Comparison of ENCODE assay signal across 8 mouse cellular contexts in the genomic region with DNA sequence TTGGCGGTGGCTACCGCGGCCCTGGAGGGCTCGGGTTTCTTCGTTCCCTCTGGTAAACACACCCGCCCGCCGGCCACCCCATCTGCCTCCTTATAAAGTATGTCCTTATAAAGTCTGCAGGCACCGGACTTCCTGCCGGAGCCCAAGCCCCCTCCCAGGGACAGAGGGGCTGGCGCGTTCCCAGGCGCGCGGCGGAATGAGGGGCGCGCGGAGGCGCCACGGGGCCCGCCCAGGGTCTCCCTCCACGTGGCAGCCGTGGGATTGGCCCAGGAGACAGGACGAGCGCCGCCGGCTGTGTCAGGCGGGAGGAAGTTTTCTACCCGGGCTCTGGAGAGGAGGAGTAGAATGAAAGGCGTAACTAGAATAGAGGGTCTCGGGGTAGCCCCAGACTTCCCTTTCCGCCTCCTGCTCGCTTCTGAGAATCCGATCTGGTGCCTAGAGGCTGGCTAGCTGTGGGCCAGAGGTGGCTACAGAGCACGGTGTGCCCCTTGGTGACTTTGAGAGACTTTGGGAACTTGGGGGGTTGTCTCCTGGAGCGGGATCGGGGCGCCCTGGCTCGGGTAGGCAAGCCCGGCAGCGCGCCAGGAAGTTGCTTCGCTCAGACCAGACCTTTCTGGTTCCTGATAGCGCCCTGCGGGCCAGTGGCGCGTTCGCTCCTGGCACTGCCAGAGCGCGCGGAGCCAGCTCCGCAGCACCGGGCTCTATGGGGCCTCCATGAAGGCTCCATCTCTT. TPM values are rescaled to one million over a fixed set of nuclear protein-coding genes. Genes with fewer than 3 reads are reported as not detected.
DNase-seq lines count a peak whose midpoint lies in the region; ATAC-seq lines count a peak whose summit lies in the region.

No protein-coding gene starts in this region.

- peak overlapping the region; percentile 46 for H3K9ac ChIP-seq in forebrain, embryonic 16.5 days (replicated peaks; ENCODE audit: low read depth, low read length)
- H3K9ac ChIP-seq in limb, embryonic 13.5 days: peak overlapping the region; percentile 81
- peak overlapping the region; percentile 65 for H3K9ac ChIP-seq in midbrain, embryonic 13.5 days (replicated peaks)
- H3K9ac ChIP-seq in stomach, embryonic 15.5 days: peak overlapping the region; percentile 84

- no peaks in the 10 kb centered on the region for H3K36me3 ChIP-seq in forebrain, embryonic 16.5 days (ENCODE audit: control insufficient read depth, insufficient read depth)
- H3K36me3 ChIP-seq in hindbrain, embryonic 10.5 days: peaks cover 15% of the 10 kb centered on the region
- peaks cover under 1% of the 10 kb centered on the region; the same call in 1 of the 2 replicates for H3K36me3 ChIP-seq in limb, embryonic 13.5 days
- no peaks in the 10 kb centered on the region for H3K36me3 ChIP-seq in midbrain, embryonic 13.5 days
- H3K36me3 ChIP-seq in stomach, embryonic 15.5 days: no peaks in the 10 kb centered on the region

- H3K27ac ChIP-seq in forebrain, embryonic 16.5 days (ENCODE audit: low read length): no peak overlapping the region
- H3K27ac ChIP-seq in hindbrain, embryonic 10.5 days: peak overlapping the region; percentile 95
- peak overlapping the region; percentile 90 for H3K27ac ChIP-seq in limb, embryonic 13.5 days
- no peak overlapping the region for H3K27ac ChIP-seq in midbrain, embryonic 13.5 days
- peak overlapping the region; percentile 91 for H3K27ac ChIP-seq in stomach, embryonic 15.5 days

- peaks cover 24% of the 10 kb centered on the region for H3K27me3 ChIP-seq in forebrain, embryonic 16.5 days (replicated peaks; ENCODE audit: control insufficient read depth, insufficient read depth, low read length)
- H3K27me3 ChIP-seq in hindbrain, embryonic 10.5 days (ENCODE audit: insufficient read depth, poor library complexity, severe bottlenecking): peaks cover 29% of the 10 kb centered on the region
- H3K27me3 ChIP-seq in limb, embryonic 13.5 days: peaks cover 11% of the 10 kb centered on the region
- H3K27me3 ChIP-seq in midbrain, embryonic 13.5 days: peaks cover 58% of the 10 kb centered on the region
- no peaks in the 10 kb centered on the region for H3K27me3 ChIP-seq in stomach, embryonic 15.5 days (replicated peaks)

- H3K4me3 ChIP-seq in forebrain, embryonic 16.5 days (replicated peaks; ENCODE audit: low read length): peak overlapping the region; percentile 49
- H3K4me3 ChIP-seq in hindbrain, embryonic 10.5 days: peak overlapping the region; percentile 78
- peak overlapping the region; percentile 73 for H3K4me3 ChIP-seq in limb, embryonic 13.5 days
- peak overlapping the region; percentile 49 for H3K4me3 ChIP-seq in midbrain, embryonic 13.5 days (replicated peaks)
- peak overlapping the region; percentile 70 for H3K4me3 ChIP-seq in stomach, embryonic 15.5 days (replicated peaks)

- H3K9me3 ChIP-seq in forebrain, embryonic 16.5 days (ENCODE audit: control insufficient read depth, low read length): no peaks in the 10 kb centered on the region
- H3K9me3 ChIP-seq in hindbrain, embryonic 10.5 days: no peaks in the 10 kb centered on the region
- no peaks in the 10 kb centered on the region for H3K9me3 ChIP-seq in limb, embryonic 13.5 days
- H3K9me3 ChIP-seq in midbrain, embryonic 13.5 days: no peaks in the 10 kb centered on the region
- H3K9me3 ChIP-seq in stomach, embryonic 15.5 days: no peaks in the 10 kb centered on the region

- WGBS in forebrain, embryonic 16.5 days: 0% methylated on average over 54 of the region's 54 CpGs
- under 1% methylated on average over 54 of the region's 54 CpGs for WGBS in hindbrain, embryonic 10.5 days
- under 1% methylated on average over 54 of the region's 54 CpGs for WGBS in limb, embryonic 13.5 days
- under 1% methylated on average over 54 of the region's 54 CpGs for WGBS in midbrain, embryonic 13.5 days
- WGBS in stomach, embryonic 15.5 days: under 1% methylated on average over 54 of the region's 54 CpGs

- H3K4me2 ChIP-seq in forebrain, embryonic 16.5 days (ENCODE audit: low read length): peak overlapping the region; percentile 83
- H3K4me2 ChIP-seq in limb, embryonic 13.5 days (replicated peaks): peak overlapping the region; percentile 95
- peak overlapping the region; percentile 91 for H3K4me2 ChIP-seq in midbrain, embryonic 13.5 days (replicated peaks)
- H3K4me2 ChIP-seq in stomach, embryonic 15.5 days: peak overlapping the region; percentile 90

- peak; percentile 91 for ATAC-seq in forebrain, embryonic 16.5 days
- ATAC-seq in limb, embryonic 13.5 days (ENCODE audit: low FRiP score, low read depth): peak; percentile 92
- peak; percentile 91 for ATAC-seq in midbrain, embryonic 13.5 days
- peak; percentile 78 for ATAC-seq in stomach, embryonic 15.5 days (ENCODE audit: insufficient read depth, low FRiP score, low read depth)

- peaks cover 16% of the 10 kb centered on the region for H3K4me1 ChIP-seq in forebrain, embryonic 16.5 days (replicated peaks; ENCODE audit: control insufficient read depth, insufficient read depth, low read length)
- H3K4me1 ChIP-seq in hindbrain, embryonic 10.5 days (replicated peaks): peaks cover 42% of the 10 kb centered on the region
- peaks cover 31% of the 10 kb centered on the region for H3K4me1 ChIP-seq in limb, embryonic 13.5 days
- H3K4me1 ChIP-seq in midbrain, embryonic 13.5 days (replicated peaks): peaks cover 27% of the 10 kb centered on the region
- peaks cover 22% of the 10 kb centered on the region for H3K4me1 ChIP-seq in stomach, embryonic 15.5 days

- DNase-seq in CD4-positive, CD25-positive, alpha-beta regulatory T cell, adult 2 months (ENCODE audit: low read depth, low spot score): peak; percentile 53
- DNase-seq in adrenal gland, postnatal 25 days: peak; percentile 70
- DNase-seq in hindbrain, embryonic 10.5 days (ENCODE audit: low spot score): peak; percentile 88
- no peak for DNase-seq in left cerebral cortex, adult 11 months (ENCODE audit: low spot score)

RNA-seq across cellular contexts. Expression of a gene that starts 1.5 kb away (rescaled TPM):
- 2.4 and 4.3 TPM in 2 replicates for total RNA-seq in adrenal gland, postnatal 25 days (2021)
- polyA plus RNA-seq in forebrain, embryonic 16.5 days (2015; fragmentation: Nextera tagmentation; extraction: Ambion mirVana): 2.6 and 3.1 TPM in 2 replicates
- 23.1 and 28.6 TPM in 2 replicates for polyA plus RNA-seq in hindbrain, embryonic 10.5 days (2016; fragmentation: Nextera tagmentation; extraction: Ambion mirVana)
- 16.8 and 18.9 TPM in 2 replicates for polyA plus RNA-seq in limb, embryonic 13.5 days (2015; fragmentation: Nextera tagmentation; extraction: Ambion mirVana)
- polyA plus RNA-seq in midbrain, embryonic 13.5 days (2015; fragmentation: Nextera tagmentation; extraction: Ambion mirVana): 2.6 and 3.3 TPM in 2 replicates
- 19.5 and 26.3 TPM in 2 replicates for polyA plus RNA-seq in stomach, embryonic 15.5 days (2015; fragmentation: Nextera tagmentation; extraction: Ambion mirVana)

RNA-seq across cellular contexts. Expression of a gene that starts 13.4 kb away (rescaled TPM):
- total RNA-seq in adrenal gland, postnatal 25 days (2021): 40.4 and 43.8 TPM in 2 replicates
- polyA plus RNA-seq in forebrain, embryonic 16.5 days (2015; fragmentation: Nextera tagmentation; extraction: Ambion mirVana): 58.0 and 69.5 TPM in 2 replicates
- polyA plus RNA-seq in hindbrain, embryonic 10.5 days (2016; fragmentation: Nextera tagmentation; extraction: Ambion mirVana): 56.3 and 58.9 TPM in 2 replicates
- 47.8 and 51.3 TPM in 2 replicates for polyA plus RNA-seq in limb, embryonic 13.5 days (2015; fragmentation: Nextera tagmentation; extraction: Ambion mirVana)
- polyA plus RNA-seq in midbrain, embryonic 13.5 days (2015; fragmentation: Nextera tagmentation; extraction: Ambion mirVana): 53.6 and 54.5 TPM in 2 replicates
- polyA plus RNA-seq in stomach, embryonic 15.5 days (2015; fragmentation: Nextera tagmentation; extraction: Ambion mirVana): 47.2 and 50.4 TPM in 2 replicates

RNA-seq across cellular contexts. Expression of a gene that starts 17.7 kb away (rescaled TPM):
- total RNA-seq in adrenal gland, postnatal 25 days (2021): not detected in 2 replicates
- not detected in 2 replicates for polyA plus RNA-seq in forebrain, embryonic 16.5 days (2015; fragmentation: Nextera tagmentation; extraction: Ambion mirVana)
- 0.09 and 0.14 TPM in 2 replicates for polyA plus RNA-seq in hindbrain, embryonic 10.5 days (2016; fragmentation: Nextera tagmentation; extraction: Ambion mirVana)
- 0.14 and 0.27 TPM in 2 replicates for polyA plus RNA-seq in limb, embryonic 13.5 days (2015; fragmentation: Nextera tagmentation; extraction: Ambion mirVana)
- polyA plus RNA-seq in midbrain, embryonic 13.5 days (2015; fragmentation: Nextera tagmentation; extraction: Ambion mirVana): not detected in 2 replicates
- 0.08 and 0.19 TPM in 2 replicates for polyA plus RNA-seq in stomach, embryonic 15.5 days (2015; fragmentation: Nextera tagmentation; extraction: Ambion mirVana)

RNA-seq across cellular contexts. Expression of a gene that starts 41.6 kb away (rescaled TPM):
- 16.9 and 19.9 TPM in 2 replicates for total RNA-seq in adrenal gland, postnatal 25 days (2021)
- polyA plus RNA-seq in forebrain, embryonic 16.5 days (2015; fragmentation: Nextera tagmentation; extraction: Ambion mirVana): 21.2 and 28.1 TPM in 2 replicates
- 37.2 and 41.6 TPM in 2 replicates for polyA plus RNA-seq in hindbrain, embryonic 10.5 days (2016; fragmentation: Nextera tagmentation; extraction: Ambion mirVana)
- polyA plus RNA-seq in limb, embryonic 13.5 days (2015; fragmentation: Nextera tagmentation; extraction: Ambion mirVana): 31.8 and 32.9 TPM in 2 replicates
- polyA plus RNA-seq in midbrain, embryonic 13.5 days (2015; fragmentation: Nextera tagmentation; extraction: Ambion mirVana): 15.6 and 16.6 TPM in 2 replicates
- polyA plus RNA-seq in stomach, embryonic 15.5 days (2015; fragmentation: Nextera tagmentation; extraction: Ambion mirVana): 52.7 and 79.0 TPM in 2 replicates

RNA-seq across cellular contexts. Expression of a gene that starts 46.3 kb away (rescaled TPM):
- 1.2 TPM in 2 replicates for total RNA-seq in adrenal gland, postnatal 25 days (2021)
- polyA plus RNA-seq in forebrain, embryonic 16.5 days (2015; fragmentation: Nextera tagmentation; extraction: Ambion mirVana): 9.8 and 11.4 TPM in 2 replicates
- 3.8 and 4.0 TPM in 2 replicates for polyA plus RNA-seq in hindbrain, embryonic 10.5 days (2016; fragmentation: Nextera tagmentation; extraction: Ambion mirVana)
- 0.65 and 1.1 TPM in 2 replicates for polyA plus RNA-seq in limb, embryonic 13.5 days (2015; fragmentation: Nextera tagmentation; extraction: Ambion mirVana)
- 2.2 and 3.6 TPM in 2 replicates for polyA plus RNA-seq in midbrain, embryonic 13.5 days (2015; fragmentation: Nextera tagmentation; extraction: Ambion mirVana)
- 0.85 and 0.91 TPM in 2 replicates for polyA plus RNA-seq in stomach, embryonic 15.5 days (2015; fragmentation: Nextera tagmentation; extraction: Ambion mirVana)

Comparison
In these comparisons a context has a peak if more than half of its experiments do, and no peak if none do; other contexts are left out.
1. H3K27ac ChIP-seq: peak in hindbrain, embryonic 10.5 days (single experiment), limb, embryonic 13.5 days (single experiment) and stomach, embryonic 15.5 days (single experiment); none in forebrain, embryonic 16.5 days (single experiment) and midbrain, embryonic 13.5 days (single experiment).
2. Peak in every context shown above with its lines, with median percentiles within 50 percentile points of each other: ATAC-seq, H3K4me2 ChIP-seq, H3K4me3 ChIP-seq and H3K9ac ChIP-seq.